Mouse (Mus musculus) bone marrow, adult 2 months (tissue): Measurements from ENCODE around the gene Nf1. TPM values are rescaled to one million over a fixed set of nuclear protein-coding genes. Genes with fewer than 3 reads are reported as not detected.

Experiments used
- H3K27ac ChIP-seq: fragments of 200-500 bp; 2 replicates; pipeline ENCODE4 v1.5.1; 2012; ENCODE audit warnings: low read depth, mild to moderate bottlenecking, control low read depth, inconsistent platforms, low read length; ENCODE audit not compliant: control insufficient read depth, poor library complexity, insufficient read depth
- H3K4me1 ChIP-seq: fragments of 200-500 bp; 2 replicates; pipeline ENCODE4 v1.6.1; 2011; ENCODE audit warnings: low read length; ENCODE audit not compliant: control insufficient read depth, insufficient read depth
- H3K4me3 ChIP-seq: fragments of 200-500 bp; replicated peaks from 2 replicates; pipeline ENCODE3; 2011; ENCODE audit warnings: mild to moderate bottlenecking, low read depth, low read length, control low read depth; ENCODE audit not compliant: control insufficient read depth
- CTCF ChIP-seq: fragments of 200-500 bp; IDR thresholded peaks from 2 replicates; pipeline ENCODE4 v1.5.1; 2011; ENCODE audit warnings: low read length, control low read depth; ENCODE audit not compliant: control insufficient read depth, insufficient read depth
- POLR2A ChIP-seq: fragments of 200-500 bp; IDR thresholded peaks from 2 replicates; pipeline ENCODE4 v1.6.1; 2011; ENCODE audit warnings: low read depth, mild to moderate bottlenecking, control low read depth, low read length, borderline replicate concordance; ENCODE audit not compliant: control insufficient read depth
- WGBS: fragments of 180-500 bp; shearing (Covaris S2); methylation state at CpG from one replicate; pipeline ENCODE4 v1.1.7; 2018; 5-methylcytosine and 5-hydroxymethylcytosine counted together
- polyA plus RNA-seq: library from polyadenylated mRNA; stranded (reverse); fragments of >200 nt; gene quantifications from 2 replicates; pipeline ENCODE4 v1.2.4, GENCODE M21; 2011; ENCODE audit warnings: low replicate concordance; ENCODE audit not compliant: missing spikeins, insufficient read depth, insufficient read length

Nf1 gene
- polyA plus RNA-seq, 1 experiment: 3.0 TPM

GRCm38 (mm10) chr11:79336722-79337267, 2.7 kb upstream of the Nf1 start:
- 81% methylated on average over 5 of the region's 5 CpGs for WGBS
- H3K27ac ChIP-seq: no peak overlapping the region
- TF ChIP-seq POLR2A (no peak), CTCF (peak; percentile 61)
- no peak overlapping the region for H3K4me3 ChIP-seq
- H3K4me1 ChIP-seq: no peaks in the 10 kb centered on the region

DNA sequence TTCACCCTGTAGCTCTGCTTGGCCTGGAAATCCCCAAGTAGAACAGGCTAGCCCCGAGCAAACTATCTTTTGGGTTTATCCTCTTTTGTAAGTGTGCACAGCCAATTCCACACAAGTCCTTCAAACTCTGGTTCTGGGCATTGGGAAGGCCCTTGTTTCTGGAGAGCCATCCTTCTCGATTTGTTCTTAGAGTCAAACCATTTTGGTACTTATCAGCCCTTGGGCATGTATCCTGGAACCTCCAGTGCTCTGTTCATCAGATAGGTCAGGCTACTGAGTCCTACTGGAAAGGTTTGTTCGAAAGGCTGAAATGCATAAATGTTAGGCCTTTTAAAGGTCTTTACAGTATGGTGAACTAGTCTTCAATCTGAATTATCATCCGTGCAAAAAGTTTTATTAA, 872 bp upstream of the Nf1 start:
- no peak overlapping the region for H3K27ac ChIP-seq
- 61% methylated on average over 4 of the region's 4 CpGs for WGBS
- H3K4me3 ChIP-seq: no peak overlapping the region
- no peak for TF ChIP-seq CTCF
- no peak for TF ChIP-seq POLR2A
- H3K4me1 ChIP-seq: no peaks in the 10 kb centered on the region

- 2% methylated on average over 58 of the region's 63 CpGs for WGBS
- TF ChIP-seq POLR2A (no peak), CTCF (no peak)
- Histone ChIP-seq H3K4me1 (no peaks in the 10 kb centered on the region), H3K4me3 (peak overlapping the region; percentile 95), H3K27ac (no peak overlapping the region)
These were observed 602 bp downstream of the Nf1 start for GRCm38 (mm10) chr11:79339808-79340781.

DNA sequence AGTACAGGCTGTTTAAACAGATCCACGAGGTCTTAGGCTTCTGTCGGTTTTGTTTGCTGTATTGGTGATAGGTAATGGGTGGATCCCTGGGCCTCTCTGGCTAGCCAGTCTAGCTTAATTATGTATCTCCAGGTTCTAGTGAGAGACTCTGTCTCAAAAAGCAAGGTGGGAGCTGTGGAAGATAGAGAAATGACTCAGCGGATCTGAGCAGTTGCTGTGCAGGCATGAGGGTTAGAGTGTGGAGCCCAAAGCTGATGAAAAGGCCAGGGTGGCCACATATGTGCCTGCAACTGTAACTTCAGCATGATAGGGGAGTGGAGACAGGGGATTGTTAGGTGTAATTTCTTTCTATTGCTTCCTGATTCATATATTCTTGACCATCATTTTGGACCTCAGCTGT, 17.5 kb downstream of the Nf1 start:
- no peaks in the 10 kb centered on the region for H3K4me1 ChIP-seq
- H3K27ac ChIP-seq: no peak overlapping the region
- 87% methylated on average over 3 of the region's 3 CpGs for WGBS
- no peak for TF ChIP-seq CTCF
- no peak for TF ChIP-seq POLR2A
- H3K4me3 ChIP-seq: no peak overlapping the region

DNA sequence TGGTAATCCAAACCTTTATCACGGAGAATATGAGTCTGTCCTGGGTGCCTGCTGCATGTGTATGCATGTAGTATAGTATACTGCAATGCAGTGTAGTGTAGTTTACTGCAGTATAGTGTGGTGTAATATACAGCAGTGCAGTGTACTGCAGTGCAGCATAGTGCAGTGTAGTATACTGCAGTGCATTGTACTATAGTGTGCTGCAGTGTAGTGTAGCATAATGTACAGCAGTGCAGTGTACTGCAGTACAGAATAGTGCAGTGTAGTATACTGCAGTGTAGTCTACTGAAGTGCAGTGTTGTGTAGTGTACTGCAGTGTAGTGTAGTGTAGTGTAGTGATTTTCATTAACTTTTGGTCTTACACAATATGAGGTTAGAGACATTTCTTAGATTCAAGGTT, 17.9 kb downstream of the Nf1 start:
- no peak overlapping the region for H3K27ac ChIP-seq
- TF ChIP-seq POLR2A (no peak), CTCF (no peak)
- 88% methylated on average over 1 of the region's 1 CpGs for WGBS
- no peak overlapping the region for H3K4me3 ChIP-seq
- H3K4me1 ChIP-seq: no peaks in the 10 kb centered on the region

DNA sequence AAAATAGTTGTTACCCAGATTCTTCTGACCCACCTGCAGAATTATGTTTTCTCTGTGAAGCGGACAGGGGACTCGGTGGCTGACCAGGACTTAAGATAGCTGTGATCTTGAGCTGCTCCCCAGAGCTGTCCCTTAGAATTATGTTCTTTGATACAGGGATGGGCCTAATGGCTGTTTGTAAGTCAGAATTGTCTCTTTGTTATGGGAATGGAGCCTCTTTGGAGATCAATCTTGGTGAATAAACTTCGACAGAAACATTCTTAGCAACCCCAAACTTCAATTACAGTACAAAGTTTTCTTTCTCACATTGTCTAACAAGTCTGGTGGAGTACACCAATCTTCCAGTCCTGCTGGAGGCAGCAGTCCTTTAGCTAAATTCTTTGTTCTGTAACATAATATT, 25.5 kb downstream of the Nf1 start:
- 93% methylated on average over 3 of the region's 3 CpGs for WGBS
- Histone ChIP-seq H3K27ac (no peak overlapping the region), H3K4me1 (no peaks in the 10 kb centered on the region), H3K4me3 (no peak overlapping the region)
- no peak for TF ChIP-seq CTCF
- TF ChIP-seq POLR2A: no peak

- WGBS: 54% methylated on average over 8 of the region's 8 CpGs
- H3K4me1 ChIP-seq: no peaks in the 10 kb centered on the region
- TF ChIP-seq CTCF (no peak), POLR2A (no peak)
- H3K4me3 ChIP-seq: no peak overlapping the region
- H3K27ac ChIP-seq: no peak overlapping the region
These were observed 26.8 kb downstream of the Nf1 start for GRCm38 (mm10) chr11:79366284-79366683.

DNA sequence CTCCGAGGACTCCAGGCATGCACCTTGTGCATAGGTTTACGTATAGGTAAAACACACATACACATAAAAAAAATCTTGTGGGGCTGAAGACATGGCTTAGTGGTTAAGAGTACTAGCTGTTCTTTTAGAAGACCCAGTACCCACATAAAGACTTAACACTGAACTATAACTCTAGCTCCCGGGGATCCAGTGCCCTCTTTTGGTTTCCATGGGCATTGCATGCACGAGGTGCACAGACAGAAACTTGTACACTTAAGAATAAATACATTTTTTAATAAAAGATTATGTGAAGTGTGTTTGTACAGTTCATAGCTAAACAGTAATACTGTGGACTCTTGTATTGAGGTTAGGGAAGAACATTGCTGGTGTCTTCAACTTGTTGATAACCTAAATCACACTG, 33.5 kb downstream of the Nf1 start:
- Histone ChIP-seq H3K27ac (no peak overlapping the region), H3K4me3 (no peak overlapping the region), H3K4me1 (no peaks in the 10 kb centered on the region)
- TF ChIP-seq CTCF (no peak), POLR2A (no peak)
- WGBS: 79% methylated on average over 4 of the region's 4 CpGs
